Mouse (Mus musculus): ENCODE results near the gene Pde8a.
A peak's percentile ranks its signal among the peaks of the same experiment; 100 is the strongest.

The Pde8a gene

GRCm38 (mm10) chr7:81286456-81286855 is 73.1 kb downstream of the Pde8a start:
- DNase-seq: no peak

DNA sequence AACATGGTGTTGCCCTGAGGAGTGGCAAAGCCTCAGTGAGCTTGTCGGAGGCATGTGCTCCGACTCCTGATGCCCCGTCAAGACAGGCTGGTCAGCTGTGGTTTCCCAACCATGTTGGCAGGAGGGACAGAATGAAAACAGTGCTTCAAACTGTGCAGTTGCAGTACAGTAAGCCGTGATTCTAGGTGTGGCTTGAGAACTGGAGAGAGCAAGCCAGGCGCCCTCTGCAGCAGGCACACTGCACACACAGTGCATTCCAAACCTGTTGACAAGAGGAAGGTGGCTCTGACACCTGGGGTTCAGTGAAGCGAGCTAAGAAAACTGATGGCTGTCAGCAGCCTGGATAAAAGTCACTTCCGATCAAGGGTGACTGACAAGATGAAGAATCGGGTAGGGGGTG is 73.5 kb downstream of the Pde8a start:
- peak; percentile 29 for DNase-seq

DNA sequence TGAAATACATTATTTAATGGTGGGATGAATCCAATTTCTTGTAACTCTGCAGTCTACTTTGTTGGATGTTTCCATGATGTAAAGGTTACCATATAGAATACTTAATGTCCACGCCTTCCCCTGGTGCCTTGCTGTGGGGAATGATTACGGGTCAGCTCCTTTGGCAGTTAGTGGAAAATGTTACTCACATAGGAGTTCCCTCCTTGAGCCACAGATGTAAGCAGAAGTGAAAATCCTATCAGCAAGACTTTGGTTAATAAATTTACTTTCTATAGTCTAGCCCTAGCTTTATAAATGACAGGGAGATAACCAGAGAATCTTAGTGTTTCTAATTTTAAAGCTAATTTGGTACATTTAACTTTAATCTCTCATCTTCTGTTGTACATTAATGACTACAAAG is 81.8 kb downstream of the Pde8a start:
- no peak for DNase-seq

DNA sequence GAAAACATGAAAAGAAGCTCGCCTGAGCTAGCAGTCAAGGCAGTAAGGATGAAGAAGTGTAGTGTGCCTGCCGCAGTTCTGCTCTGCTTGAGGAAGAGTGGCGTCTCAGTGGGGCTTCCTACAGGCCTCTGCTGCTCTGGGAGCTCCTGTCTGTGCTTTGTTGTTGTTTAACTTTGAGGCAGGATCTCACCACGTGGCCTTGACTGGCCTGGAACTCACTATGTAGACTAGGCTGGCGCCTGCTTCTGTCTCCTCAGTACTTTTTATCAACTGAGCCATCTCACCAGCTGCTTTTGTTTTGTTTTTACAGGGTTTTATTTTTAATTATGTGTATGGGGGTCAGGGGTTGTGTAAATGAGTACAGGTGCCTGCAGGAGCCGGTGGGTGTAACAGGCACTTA is 84.8 kb downstream of the Pde8a start:
- DNase-seq: peak; percentile 27

DNA sequence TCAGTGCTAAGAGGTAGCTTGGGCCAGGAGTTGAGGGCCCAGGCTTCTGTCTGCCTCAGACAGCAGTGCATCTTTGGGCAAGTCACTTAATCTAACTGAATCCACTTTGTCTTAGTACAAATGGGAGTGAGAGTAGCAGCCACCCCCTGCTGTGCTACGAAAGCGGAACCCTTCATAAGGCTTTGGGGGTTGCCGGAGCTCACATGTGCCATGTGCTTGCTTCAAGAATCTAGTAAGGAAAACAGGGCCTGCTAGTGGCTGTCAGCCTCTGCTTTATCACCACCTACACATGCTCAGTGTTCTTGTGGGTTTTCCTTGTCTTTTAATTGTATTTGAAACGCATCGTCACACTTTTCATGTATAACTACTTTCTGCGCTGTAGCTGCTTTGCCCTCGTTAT is 87.9 kb downstream of the Pde8a start:
- DNase-seq: no peak

GRCm38 (mm10) chr7:81303682-81304081 is 90.3 kb downstream of the Pde8a start:
- peak; percentile 64 for DNase-seq

DNA sequence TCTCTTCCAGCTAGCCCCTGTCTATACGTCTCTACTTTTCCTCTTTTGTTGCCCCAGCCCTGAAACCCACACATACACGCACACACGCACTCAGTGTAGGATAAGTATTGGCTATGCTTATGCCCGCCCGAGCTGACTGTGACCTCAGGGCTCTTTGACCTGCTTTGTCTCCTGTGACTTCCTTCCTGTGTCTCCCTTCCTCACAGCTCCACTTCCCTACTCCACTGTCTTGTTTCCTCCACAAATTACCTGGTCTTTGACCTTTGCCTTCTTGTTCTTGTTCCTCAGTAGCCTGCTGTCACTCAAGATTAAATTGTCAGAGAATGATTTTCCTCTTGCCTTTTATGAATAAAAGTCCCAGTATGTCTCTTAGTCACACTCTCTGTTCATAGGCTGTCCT is 90.7 kb downstream of the Pde8a start:
- no peak for DNase-seq

GRCm38 (mm10) chr7:81304675-81305074 is 91.3 kb downstream of the Pde8a start:
- no peak for DNase-seq

GRCm38 (mm10) chr7:81307735-81308134 is 94.3 kb downstream of the Pde8a start:
- no peak for DNase-seq

- DNase-seq: no peak
These were observed 95.9 kb downstream of the Pde8a start for GRCm38 (mm10) chr7:81309247-81309646.

DNA sequence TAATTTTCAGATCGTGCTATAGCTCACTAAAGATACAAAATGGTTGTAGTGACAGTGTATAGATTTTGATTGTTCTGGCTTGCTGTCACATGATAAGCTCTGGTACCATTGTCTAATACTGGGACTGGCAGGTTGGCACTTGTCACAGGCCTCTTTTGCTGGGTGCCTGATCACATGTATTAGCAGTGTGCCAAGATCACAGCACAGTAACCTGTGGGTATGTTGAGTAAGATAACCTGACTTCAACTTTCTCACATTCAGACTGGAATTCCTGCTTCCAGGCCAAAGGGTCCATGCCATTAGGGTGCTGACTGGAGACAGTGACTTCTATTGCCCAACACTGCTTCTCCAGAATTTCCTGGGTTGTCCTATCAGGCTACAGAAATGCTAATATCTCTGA is 97.7 kb downstream of the Pde8a start:
- DNase-seq: no peak

DNA sequence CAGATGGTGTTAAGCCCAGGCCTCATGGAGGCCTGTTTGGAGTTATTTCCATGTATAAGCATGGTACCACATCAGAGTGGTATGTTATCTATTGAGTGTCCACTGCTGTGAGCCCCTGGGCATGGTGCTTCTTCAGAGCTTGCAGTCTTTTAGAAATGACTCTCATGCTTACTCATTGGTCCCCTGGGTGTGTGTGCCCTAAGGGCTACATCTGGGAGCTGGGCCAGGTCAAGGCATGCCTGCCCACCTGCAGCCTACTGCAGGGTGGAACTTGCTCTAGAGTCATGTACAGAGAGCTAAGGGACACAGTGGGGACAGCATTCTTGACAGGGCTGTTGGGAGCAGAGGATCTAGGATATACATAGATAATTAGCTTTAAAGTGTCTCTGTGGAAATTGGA is 98.2 kb downstream of the Pde8a start:
- no peak for DNase-seq

DNA sequence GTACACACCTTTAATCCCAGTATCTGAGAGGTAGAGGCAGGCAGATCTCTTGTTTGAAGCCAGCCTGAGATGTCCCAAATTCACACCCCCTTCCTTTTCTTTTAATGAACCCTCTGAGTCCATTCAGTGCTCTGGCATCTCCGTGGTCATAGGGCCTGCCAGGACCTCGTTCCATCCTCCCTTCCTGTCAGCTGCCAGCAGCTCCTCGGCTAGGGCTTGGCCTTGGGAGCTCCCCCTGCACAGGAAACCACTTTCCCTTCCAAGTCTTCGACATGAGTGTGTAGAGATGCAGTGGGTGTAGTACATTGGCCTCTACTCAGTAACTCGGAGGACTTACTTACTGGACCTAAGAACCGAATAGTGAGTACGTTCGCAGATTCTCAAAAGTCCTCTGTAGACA is 102.2 kb downstream of the Pde8a start:
- peak; percentile 20 for DNase-seq

DNA sequence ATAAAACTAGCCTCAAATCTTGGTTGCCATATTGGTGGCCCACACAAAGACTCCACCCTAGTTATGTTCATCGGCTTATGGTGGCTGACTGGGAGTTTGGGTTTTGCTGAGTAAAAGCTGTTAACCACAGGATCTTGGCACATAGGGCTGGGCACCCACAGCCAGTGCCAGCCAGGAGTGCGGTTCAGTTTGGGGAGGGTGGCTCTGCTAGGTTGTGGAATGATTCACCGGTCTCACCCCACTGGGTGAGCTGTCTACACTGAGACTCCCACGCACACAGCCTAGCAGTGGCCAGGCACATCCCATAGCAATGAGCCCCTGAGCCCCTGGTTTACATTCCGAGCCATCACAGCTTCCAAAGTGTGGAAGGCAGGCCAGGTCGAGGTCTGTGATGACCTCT is 106.4 kb downstream of the Pde8a start:
- DNase-seq: peak; percentile 25

- DNase-seq: no peak
These were observed 108.4 kb downstream of the Pde8a start for GRCm38 (mm10) chr7:81321776-81322175.

DNA sequence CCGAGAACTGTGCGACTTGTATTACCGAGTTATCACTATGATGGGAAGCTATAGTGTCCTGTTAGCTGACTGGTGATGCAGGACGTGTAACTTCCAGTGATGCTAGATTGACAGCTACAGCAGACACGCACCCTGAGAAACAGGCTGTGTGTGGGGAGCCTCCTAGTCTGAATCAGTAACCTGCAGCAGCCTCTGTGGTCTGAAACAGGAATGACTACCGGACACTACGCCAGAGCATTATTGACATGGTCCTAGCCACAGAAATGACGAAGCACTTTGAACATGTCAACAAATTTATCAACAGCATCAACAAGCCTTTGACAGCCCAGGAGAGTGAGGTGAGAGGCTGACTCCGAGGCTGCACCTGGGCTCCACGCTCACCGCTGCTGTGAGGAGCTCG is 112.6 kb downstream of the Pde8a start:
- no peak for DNase-seq

- no peak for DNase-seq
These were observed 113.5 kb downstream of the Pde8a start for GRCm38 (mm10) chr7:81326859-81327258.

GRCm38 (mm10) chr7:81327661-81328060 is 114.3 kb downstream of the Pde8a start:
- DNase-seq: no peak

- DNase-seq: no peak
These were observed 117.4 kb downstream of the Pde8a start for GRCm38 (mm10) chr7:81330767-81331166.

DNA sequence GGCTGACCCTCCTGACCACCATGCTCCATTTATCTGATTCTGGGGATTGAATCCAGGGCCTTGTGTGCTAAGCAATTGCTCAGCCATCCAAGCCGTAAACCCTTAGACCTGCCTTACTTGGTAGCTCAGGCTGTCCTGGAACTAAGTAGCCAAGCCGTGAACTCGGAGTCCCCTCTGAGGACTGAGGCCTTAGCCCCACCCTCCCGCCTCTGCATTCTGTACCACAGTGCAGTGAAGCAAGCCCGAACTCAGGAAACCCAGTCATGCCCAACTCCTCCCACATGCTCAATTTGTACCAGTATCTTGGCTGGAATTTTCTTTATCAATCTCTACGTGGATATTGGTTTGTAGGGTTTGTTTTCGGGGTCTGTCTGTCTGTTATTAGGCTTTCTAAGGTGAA is 118.5 kb downstream of the Pde8a start:
- peak; percentile 41 for DNase-seq

- DNase-seq: peak; percentile 42
These were observed 122.5 kb downstream of the Pde8a start for GRCm38 (mm10) chr7:81335705-81336431.

DNA sequence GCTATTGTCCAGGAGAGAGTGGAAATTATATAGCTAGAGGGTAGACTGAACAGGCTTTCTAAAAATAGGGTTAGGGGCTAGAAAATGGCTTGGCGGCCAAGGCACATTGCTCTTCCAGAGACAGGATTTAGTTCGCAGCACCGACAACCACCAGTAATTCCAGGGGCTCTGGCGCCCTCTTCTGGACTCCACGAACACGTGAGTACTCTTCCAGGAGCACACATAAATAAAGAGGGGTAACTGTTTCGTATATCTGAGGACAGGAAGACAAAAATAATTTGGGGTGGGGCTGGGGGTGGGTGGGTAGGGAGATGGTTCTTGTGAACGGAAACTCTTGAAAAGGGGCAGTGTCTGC is 123.0 kb downstream of the Pde8a start:
- peak; percentile 74 for DNase-seq

- DNase-seq: no peak
These were observed 124.6 kb downstream of the Pde8a start for GRCm38 (mm10) chr7:81337785-81338521.

DNA sequence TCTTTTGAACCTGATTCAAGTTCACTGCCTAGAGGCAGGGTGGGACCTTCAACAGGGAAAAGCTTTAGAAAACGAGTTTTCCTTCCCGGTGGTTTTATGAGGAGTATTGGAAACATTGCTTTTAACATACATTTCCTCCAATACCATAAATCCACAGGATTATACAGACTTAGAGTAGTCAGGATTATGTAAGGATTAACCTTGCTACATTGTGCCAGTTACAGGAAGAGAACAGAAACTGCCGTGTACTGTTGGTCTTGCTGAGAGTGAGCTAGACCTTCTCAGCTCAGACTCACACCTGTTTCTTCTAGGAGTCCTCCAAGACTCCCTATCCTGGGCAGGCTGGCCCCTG is 125.1 kb downstream of the Pde8a start:
- no peak for DNase-seq

- peak; percentile 53 for DNase-seq
These were observed 126.4 kb downstream of the Pde8a start for GRCm38 (mm10) chr7:81339783-81340182.

Measured in lung, postnatal 36 days (tissue).